Mouse (Mus musculus) E14TG2a.4 (cell line): ENCODE measurements around the gene Fstl5.

Experiments
- CTCF ChIP-seq: conservative IDR thresholded peaks from 2 replicates; pipeline ENCODE4 v1.5.1; 2014; ENCODE audit warnings: low read length
- NANOG ChIP-seq: IDR thresholded peaks from 2 replicates; pipeline ENCODE4 v1.6.1; 2014; ENCODE audit warnings: borderline replicate concordance, low read length, mixed read lengths
- POU5F1 ChIP-seq: IDR thresholded peaks from 2 replicates; pipeline ENCODE4 v1.6.1; 2014; ENCODE audit warnings: low read length, borderline replicate concordance

DNA sequence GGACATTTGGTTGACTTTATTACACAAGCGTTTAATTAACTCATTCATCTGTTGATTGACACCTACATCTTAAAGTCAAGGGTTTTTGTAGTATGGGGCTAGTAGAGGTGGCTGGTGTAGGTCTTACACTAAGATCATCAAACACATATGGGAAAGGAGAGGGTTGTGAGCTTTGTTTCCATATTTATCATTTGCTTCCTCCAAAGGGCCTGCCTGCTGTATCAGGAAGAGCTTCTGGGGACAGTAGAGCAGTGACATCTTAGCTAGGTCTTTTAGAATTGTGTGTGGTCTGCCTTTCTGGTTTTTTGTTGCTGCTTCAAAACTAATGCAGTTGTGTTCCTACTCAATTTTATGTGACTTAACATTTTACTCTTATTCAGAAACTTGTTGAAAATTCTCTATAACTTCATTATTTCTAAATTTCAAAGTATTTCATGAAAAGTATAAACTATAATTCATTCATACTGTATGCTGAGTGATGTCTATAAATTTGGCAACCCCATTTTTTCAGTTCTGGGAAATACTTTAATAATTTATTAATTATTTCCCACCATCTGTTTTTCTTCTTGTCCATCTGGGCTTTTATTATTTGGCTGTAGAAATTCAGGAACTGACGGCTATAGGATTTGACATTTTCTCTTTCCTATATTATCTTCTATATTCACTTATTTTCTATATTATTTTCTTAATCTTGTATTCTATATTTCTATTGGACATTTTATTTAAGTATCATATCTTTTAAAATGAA is 227.1 kb downstream of the Fstl5 start:
- no peak for TF ChIP-seq CTCF
- no peak for TF ChIP-seq NANOG
- no peak for TF ChIP-seq POU5F1
